Mouse (Mus musculus) frontal cortex, adult 2 months (tissue): ENCODE results near the gene Tesk1. TPM values are rescaled to one million over a fixed set of nuclear protein-coding genes. Genes with fewer than 3 reads are reported as not detected.
A peak's percentile ranks its signal among the peaks of the same experiment; 100 is the strongest.

Experiments
- DNase-seq, 2 experiments: peaks; one replicate each; pipeline ENCODE4 v3.0.0; 2022; ENCODE audit warnings: low spot score in 1 of 2; ENCODE audit errors: extremely low spot score in 1 of 2
- polyA plus RNA-seq: library from polyadenylated mRNA; depleted of rRNA; stranded (reverse); fragments of >200 nt; gene quantifications from 2 replicates; pipeline ENCODE4 v1.2.3, GENCODE M21; 2012; rRNA removed

Gene Tesk1
- polyA plus RNA-seq = 70.5 and 78.2 TPM in 2 replicates

- DNase-seq = no peak
These were observed at the start of gene Tesk1 for GRCm38 (mm10) chr4:43441639-43442038. Gene Tesk1 (plus strand): TSS chr4:43441939.

DNA sequence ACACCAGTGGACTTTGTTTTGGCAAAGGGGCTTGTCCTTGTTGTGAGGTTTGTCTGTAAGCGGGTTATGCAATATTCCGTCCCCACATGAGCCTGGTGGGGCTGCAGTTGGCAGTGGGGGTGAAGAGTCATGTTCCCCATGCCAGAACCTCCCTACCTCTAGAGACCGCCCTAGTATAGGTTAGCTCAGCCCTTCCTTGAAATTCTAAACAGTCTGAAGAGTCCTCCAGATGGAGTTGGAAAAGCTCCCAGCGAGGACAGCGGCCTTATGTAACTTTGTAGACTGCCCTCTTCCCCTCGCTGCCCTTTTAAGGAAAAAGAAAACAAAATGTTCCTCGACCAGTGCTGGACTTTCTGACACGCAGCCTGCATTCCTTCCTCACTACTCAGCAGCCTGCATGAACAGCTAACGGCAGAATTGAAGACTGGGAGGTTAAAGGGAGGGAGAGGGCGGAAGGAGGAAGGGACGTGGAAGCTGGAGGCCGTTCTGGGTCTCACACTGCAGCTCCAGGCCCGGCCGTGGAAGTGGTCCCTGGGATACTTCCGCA, 47.3 kb upstream of the Tesk1 start:
- no peak for DNase-seq

DNA sequence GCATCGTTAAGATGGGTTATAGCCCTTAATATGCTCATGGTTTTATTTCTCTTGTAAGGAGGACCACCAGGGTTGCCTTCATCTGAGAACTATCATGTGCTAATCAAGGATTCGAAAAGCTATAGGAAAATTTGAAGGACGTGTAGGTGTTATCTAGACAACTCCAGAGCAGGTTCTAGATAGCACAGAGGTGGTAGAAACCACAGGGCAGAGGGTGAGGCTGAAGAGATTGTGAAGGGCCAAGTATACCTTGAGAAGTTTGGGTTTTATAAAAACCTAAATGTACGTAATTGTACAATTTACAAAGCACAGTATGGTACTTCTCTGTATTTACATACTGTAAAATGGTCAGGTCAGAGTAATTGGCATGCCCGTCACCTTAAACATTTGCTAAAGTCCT, 46.6 kb upstream of the Tesk1 start:
- DNase-seq = no peak

GRCm38 (mm10) chr4:43395836-43396235, 45.9 kb upstream of the Tesk1 start:
- no peak for DNase-seq

- no peak for DNase-seq
These were observed 45.4 kb upstream of the Tesk1 start for GRCm38 (mm10) chr4:43396381-43396780.

- no peak for DNase-seq
These were observed 43.7 kb upstream of the Tesk1 start for GRCm38 (mm10) chr4:43398014-43398413.

GRCm38 (mm10) chr4:43398829-43399331, 42.9 kb upstream of the Tesk1 start:
- DNase-seq = peak in 1 of 2 experiments; percentile 47

DNA sequence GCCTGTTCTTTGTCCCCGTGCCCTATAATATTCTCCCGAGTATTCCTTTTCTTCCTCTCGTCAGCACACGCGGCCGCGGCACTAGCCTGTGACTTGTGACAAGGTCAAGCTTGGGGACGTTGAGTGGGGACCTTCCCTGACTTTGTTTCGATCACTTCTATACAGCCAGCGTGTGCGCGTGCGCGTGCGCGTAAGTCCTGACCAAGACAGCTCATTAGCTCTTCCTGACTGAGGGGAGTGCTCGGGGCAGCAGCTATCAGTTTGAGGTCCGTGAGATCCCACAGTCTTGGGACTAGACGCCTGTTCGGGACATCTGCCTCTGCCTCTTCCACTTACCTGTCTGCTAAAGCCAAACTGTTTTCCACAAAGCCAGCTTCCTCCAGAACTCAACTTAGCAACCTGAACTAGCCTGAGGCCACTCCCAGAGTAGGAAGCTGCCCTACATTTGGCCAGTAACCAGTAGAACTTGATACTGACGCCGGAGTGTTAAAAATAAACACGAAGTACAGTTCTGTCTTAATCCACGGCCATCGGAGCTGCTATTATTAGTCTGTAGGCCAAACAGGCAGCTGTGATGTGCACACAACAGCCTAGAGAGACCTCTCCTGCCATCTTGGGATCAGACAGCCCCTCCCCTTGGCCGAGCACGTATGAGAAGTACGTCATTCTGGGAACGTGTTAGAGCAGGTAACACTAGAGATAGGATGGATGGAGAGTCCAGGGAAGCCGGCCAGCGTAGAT, 42.2 kb upstream of the Tesk1 start:
- no peak for DNase-seq

DNA sequence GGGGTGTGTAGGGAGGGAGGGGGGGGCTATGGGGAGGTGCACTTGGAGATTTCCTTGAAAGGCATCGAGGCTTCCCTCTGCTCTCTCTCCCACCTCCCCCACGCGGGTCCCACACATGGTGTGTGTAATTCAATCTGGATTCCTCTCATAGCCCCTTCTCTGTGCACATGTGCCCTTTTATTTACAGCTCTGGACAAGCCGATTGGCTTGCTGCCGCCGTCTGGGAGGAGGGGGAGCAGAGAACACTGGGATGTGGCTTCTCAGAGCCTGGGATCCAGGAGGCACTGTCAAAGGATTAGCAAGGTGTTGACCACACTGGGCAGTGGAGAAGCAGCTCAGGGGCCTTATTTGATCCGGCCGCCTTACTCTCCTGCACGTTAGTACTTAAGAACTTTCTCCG, 40.8 kb upstream of the Tesk1 start:
- no peak for DNase-seq

DNA sequence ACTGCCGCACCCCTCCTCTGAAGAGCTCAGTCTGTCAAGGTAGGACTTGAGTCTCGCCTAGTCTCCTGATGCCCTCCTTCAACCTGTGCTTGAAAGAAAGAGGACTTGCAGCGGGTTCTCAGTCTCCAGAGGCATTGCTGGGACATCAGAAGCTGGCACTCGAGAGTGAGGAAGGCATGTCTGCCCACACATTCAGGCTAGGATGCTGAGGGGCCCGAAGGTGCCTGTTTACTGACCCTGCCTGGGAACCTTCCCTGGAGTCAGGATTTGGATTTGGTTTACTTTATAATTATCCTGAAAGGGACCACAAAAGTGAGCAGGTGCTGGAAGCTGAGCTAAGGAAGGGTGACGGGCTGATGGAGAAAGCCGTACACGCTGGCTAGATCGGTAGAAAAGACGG, 40.3 kb upstream of the Tesk1 start:
- no peak for DNase-seq

GRCm38 (mm10) chr4:43402212-43402611, 39.5 kb upstream of the Tesk1 start:
- DNase-seq = no peak

GRCm38 (mm10) chr4:43404697-43405096, 37.0 kb upstream of the Tesk1 start:
- no peak for DNase-seq

DNA sequence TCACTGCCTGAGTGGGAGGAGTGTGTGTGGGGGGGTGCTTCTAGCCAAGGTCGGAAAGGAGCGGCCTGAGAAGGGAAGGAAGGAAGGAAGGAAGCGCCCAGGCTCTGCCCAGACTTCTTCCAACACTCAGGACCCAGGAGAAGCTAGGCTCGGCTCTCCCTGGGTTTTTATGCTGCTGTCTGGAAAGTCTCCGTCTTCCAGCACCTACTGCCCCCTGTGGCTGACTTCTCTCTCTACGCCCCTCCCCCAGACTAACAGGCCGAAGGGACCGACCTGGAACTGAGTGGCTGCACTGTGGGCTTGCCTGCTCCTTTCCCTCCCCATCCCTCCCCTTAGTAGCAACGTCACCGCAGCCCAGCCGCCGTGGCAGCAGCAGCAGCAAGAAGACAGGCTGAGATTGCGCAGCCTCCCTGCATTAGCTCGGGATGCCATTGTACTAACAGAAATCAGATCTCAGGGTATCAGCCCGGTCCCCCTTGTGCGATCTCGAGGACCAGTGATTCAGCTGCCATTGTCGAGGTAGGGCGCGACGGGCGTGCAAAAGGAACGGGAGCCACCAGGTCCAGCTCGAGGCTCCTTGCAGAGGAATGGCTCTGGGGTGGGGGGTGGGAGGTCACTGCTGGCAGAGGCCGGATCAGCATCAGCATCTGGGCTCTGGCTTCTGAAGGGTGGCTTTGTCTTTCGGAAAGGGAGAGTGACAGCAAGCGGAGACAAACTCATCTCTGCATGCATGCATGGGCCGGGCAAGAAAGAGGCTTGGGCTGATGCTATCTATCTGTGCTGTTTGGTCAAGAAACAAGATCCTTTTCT, 35.4 kb upstream of the Tesk1 start:
- DNase-seq = peak; percentile 67 to 79

GRCm38 (mm10) chr4:43407071-43407920, 34.4 kb upstream of the Tesk1 start:
- DNase-seq = no peak

DNA sequence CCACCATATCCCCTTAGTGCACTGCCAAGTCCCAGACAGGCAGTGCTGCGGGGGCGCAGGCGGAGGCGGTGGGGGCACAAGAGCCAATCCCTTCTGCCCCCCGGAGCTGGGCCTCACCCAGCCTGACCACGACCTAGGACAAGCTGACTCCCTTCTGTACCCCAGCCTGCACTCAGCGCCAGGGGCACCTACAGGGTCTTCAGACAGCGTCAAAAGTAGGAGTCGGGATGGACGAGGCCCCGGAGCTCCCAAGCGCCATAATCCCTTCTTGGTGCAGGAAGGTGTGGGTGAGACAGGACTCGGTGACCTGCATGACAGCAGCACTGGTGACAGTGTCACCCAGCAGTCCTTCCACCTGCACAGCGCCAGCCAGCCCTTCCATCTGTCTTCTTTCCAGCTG, 27.0 kb upstream of the Tesk1 start:
- DNase-seq = no peak

GRCm38 (mm10) chr4:43415221-43416070, 26.3 kb upstream of the Tesk1 start:
- no peak for DNase-seq

GRCm38 (mm10) chr4:43416071-43416490, 25.7 kb upstream of the Tesk1 start:
- DNase-seq = no peak

DNA sequence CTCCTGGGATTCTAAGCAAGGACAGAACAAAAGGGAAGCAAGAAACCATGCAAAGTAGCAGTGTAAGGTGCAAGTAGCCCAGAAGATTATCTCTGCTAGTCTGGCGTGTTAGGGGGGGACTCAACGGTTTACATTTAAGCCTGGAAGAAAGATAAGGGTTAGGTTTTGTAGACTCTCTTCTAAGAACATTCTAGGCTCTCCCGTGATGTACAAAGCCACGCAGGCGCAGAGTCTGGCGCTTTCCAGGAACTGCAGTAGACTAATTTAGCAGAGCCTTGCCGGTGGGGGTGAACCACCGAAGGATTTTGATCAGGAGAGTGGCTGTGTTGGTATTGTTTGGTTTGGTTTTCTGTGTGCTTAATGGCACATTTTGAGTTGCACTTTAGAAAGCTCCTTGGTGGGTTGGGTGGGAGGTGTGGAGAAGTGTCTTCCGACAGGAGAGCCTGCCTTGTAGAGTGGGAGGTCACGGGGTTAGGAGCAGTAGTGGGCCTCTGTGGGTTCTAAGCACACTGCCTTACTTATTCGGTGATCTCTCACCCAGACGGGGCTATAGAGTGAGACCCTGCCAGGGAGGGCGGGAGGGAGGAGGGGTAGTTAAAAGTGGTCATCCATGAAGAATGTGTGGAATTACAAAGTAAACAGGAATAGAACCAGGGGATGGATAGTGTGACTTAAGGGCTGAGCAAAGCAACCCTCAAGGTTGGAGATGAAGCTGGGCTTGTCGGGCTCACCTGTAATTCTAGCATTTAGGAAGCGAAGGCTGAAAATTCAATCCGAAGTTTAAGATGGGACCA, 24.3 kb upstream of the Tesk1 start:
- DNase-seq = peak in 1 of 2 experiments; percentile 43

DNA sequence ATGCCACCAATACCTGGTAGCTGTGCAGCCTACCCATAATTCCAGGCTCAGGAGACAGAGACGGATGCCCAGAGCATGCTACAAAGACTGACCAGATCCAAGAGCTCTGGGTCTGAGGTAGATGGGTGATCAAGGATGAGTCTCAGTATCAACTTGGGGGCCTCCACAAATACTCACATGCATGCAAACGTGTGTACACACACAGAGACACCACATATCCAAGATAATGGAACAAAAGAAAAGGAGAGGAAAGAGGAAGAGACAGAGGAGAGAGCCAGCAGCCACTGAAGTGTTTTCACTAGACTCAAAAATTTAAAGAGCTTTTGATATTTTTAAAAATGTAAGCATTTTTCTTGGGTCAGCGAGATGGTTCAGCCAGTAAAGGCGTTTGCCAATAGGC, 23.3 kb upstream of the Tesk1 start:
- DNase-seq = no peak
